Mouse (Mus musculus): Measurements from ENCODE around the gene Olfr1348. TPM values are rescaled to one million over a fixed set of nuclear protein-coding genes. Genes with fewer than 3 reads are reported as not detected.

Olfr1348 gene
- polyA plus RNA-seq, 1 experiment from 2014 or later, result not detected

GRCm38 (mm10) chr7:6456399-6456798 lies 52.1 kb downstream of the Olfr1348 start:
- Histone ChIP-seq H3K27me3 (ENCODE audit: control insufficient read depth, insufficient read depth, low read length) (no peaks in the 10 kb centered on the region), H3K9me3 (ENCODE audit: control insufficient read depth, low read length) (no peaks in the 10 kb centered on the region; the same call in 1 of the 2 replicates), H3K4me3 (ENCODE audit: low read depth, low read length) (no peak overlapping the region), H3K36me3 (ENCODE audit: control insufficient read depth, insufficient read depth, low read length) (no peaks in the 10 kb centered on the region), H3K27ac (replicated peaks; ENCODE audit: low read depth, low read length) (no peak overlapping the region), H3K4me2 (ENCODE audit: low read depth, severe bottlenecking) (no peak overlapping the region), H3K9ac (ENCODE audit: low read length) (no peak overlapping the region), H3K4me1 (ENCODE audit: control insufficient read depth, insufficient read depth, low read length) (no peaks in the 10 kb centered on the region)
- no peak for ATAC-seq (ENCODE audit: insufficient number of reproducible peaks, low FRiP score, low TSS enrichment, low read depth)
- DNase-seq (ENCODE audit: low spot score), result peak; percentile 30
- WGBS, result 54% methylated on average over 3 of the region's 3 CpGs

GRCm38 (mm10) chr7:6455868-6456267 lies 52.7 kb downstream of the Olfr1348 start, which contains the start of gene Olfr1336:
Olfr1336 (plus strand) TSS chr7:6456168.
- Histone ChIP-seq H3K36me3 (ENCODE audit: control insufficient read depth, insufficient read depth, low read length) (no peaks in the 10 kb centered on the region), H3K4me2 (ENCODE audit: low read depth, severe bottlenecking) (no peak within 1 kb of the TSS), H3K4me1 (ENCODE audit: control insufficient read depth, insufficient read depth, low read length) (no peaks in the 10 kb centered on the region), H3K9me3 (ENCODE audit: control insufficient read depth, low read length) (no peaks in the 10 kb centered on the region; the same call in 1 of the 2 replicates), H3K27me3 (ENCODE audit: control insufficient read depth, insufficient read depth, low read length) (no peaks in the 10 kb centered on the region), H3K4me3 (ENCODE audit: low read depth, low read length) (no peak within 1 kb of the TSS), H3K27ac (replicated peaks; ENCODE audit: low read depth, low read length) (no peak within 1 kb of the TSS), H3K9ac (ENCODE audit: low read length) (no peak within 1 kb of the TSS)
- DNase-seq (ENCODE audit: low spot score), result no peak
- ATAC-seq (ENCODE audit: insufficient number of reproducible peaks, low FRiP score, low TSS enrichment, low read depth), result no peak

Other genes with a start within 250 kb of the Olfr1348 start
- gene Zfp667, start 222.2 kb downstream of the Olfr1348 start, polyA plus RNA-seq (2014; fragmentation: Nextera tagmentation; extraction: Ambion mirVana), result 7.4 and 9.0 TPM in 2 replicates
- gene Zfp583, start 177.5 kb downstream of the Olfr1348 start, polyA plus RNA-seq (2014; fragmentation: Nextera tagmentation; extraction: Ambion mirVana), result 6.9 and 7.8 TPM in 2 replicates
- gene Gm3854, start 165.0 kb downstream of the Olfr1348 start, polyA plus RNA-seq (2014; fragmentation: Nextera tagmentation; extraction: Ambion mirVana), result 2.2 and 2.3 TPM in 2 replicates
- 1.1 and 1.6 TPM in 2 replicates for gene Zfp78, start 145.5 kb downstream of the Olfr1348 start, polyA plus RNA-seq (2014; fragmentation: Nextera tagmentation; extraction: Ambion mirVana)
- gene Zfp28, start 125.5 kb downstream of the Olfr1348 start, polyA plus RNA-seq (2014; fragmentation: Nextera tagmentation; extraction: Ambion mirVana), result 10.2 and 10.4 TPM in 2 replicates
- gene Smim17, start 110.0 kb downstream of the Olfr1348 start, polyA plus RNA-seq (2014; fragmentation: Nextera tagmentation; extraction: Ambion mirVana), result 0.24 and 0.32 TPM in 2 replicates
- not detected in 2 replicates for gene Gm20715, start 98.5 kb downstream of the Olfr1348 start, polyA plus RNA-seq (2014; fragmentation: Nextera tagmentation; extraction: Ambion mirVana)
- gene Olfr1344, start 70.1 kb downstream of the Olfr1348 start, polyA plus RNA-seq (2014; fragmentation: Nextera tagmentation; extraction: Ambion mirVana), result not detected in 2 replicates
- not detected in 2 replicates for gene Olfr1336, start 52.6 kb downstream of the Olfr1348 start, polyA plus RNA-seq (2014; fragmentation: Nextera tagmentation; extraction: Ambion mirVana)
- gene Olfr1346, start 41.6 kb downstream of the Olfr1348 start, polyA plus RNA-seq (2014; fragmentation: Nextera tagmentation; extraction: Ambion mirVana), result not detected in 2 replicates
- not detected in 2 replicates for gene Olfr5, start 21.8 kb downstream of the Olfr1348 start, polyA plus RNA-seq (2014; fragmentation: Nextera tagmentation; extraction: Ambion mirVana)
- not detected in 2 replicates for gene Olfr1347, start 9.0 kb downstream of the Olfr1348 start, polyA plus RNA-seq (2014; fragmentation: Nextera tagmentation; extraction: Ambion mirVana)
- gene Olfr1349, start 14.2 kb upstream of the Olfr1348 start, polyA plus RNA-seq (2014; fragmentation: Nextera tagmentation; extraction: Ambion mirVana), result not detected in 2 replicates
- not detected in 2 replicates for gene Olfr1350, start 56.1 kb upstream of the Olfr1348 start, polyA plus RNA-seq (2014; fragmentation: Nextera tagmentation; extraction: Ambion mirVana)
- gene Zim1, start 187.7 kb upstream of the Olfr1348 start, polyA plus RNA-seq (2014; fragmentation: Nextera tagmentation; extraction: Ambion mirVana), result 4.7 and 5.6 TPM in 2 replicates
- 342 and 380 TPM in 2 replicates for gene Peg3, start 221.7 kb upstream of the Olfr1348 start, polyA plus RNA-seq (2014; fragmentation: Nextera tagmentation; extraction: Ambion mirVana)
- 21.5 and 22.2 TPM in 2 replicates for gene Usp29, start 221.8 kb upstream of the Olfr1348 start, polyA plus RNA-seq (2014; fragmentation: Nextera tagmentation; extraction: Ambion mirVana)

Measured in limb, embryonic 11.5 days (tissue).